In the genomic region with DNA sequence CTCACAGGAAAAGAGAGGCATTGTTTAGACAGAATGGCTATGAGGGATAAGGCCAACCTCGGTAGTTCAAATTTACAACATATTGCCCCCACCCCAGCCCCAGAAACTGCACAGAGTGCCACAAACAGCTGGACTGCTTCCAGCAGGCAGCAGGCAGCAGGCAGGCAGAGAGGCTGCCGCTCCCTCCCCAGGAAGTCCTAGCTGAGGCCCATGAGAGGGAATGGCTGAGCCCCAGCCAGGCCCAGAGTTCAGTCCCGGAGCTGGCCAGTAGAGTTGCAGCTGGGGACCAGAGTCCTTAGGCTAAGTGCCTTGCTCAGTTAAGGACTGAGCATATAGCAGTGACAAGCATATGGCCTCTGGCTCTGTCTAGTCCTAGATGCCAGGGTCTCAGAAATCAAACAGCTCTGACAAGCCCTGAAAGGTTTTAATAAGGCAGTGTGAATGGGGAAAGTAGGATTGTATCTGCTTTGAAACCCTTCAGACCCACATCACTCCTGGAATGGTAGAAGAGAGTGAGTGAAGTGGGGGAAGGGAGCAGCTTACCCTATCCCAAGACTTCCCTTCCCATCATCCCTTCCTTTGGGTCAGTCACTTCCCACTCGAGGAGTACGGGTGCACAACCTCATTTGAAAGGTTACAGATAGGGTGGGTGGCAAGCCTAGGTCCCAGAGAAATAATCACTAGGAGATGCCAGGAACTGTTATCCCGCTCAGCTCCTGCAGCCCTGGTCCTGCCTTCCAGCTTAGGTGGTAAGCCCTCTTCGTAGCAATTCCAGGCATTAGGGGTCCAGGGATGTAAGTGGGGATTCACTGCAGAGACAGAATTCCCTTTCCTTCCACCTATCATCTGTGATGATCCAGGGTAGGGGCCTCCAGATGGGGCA, we compare ENCODE assay signal across 8 mouse cellular contexts. TPM values are rescaled to one million over a fixed set of nuclear protein-coding genes. Genes with fewer than 3 reads are reported as not detected.
DNase-seq lines count a peak whose midpoint lies in the region; ATAC-seq and TF ChIP-seq lines count a peak whose summit lies in the region.

No protein-coding gene starts in this region.

- TF ChIP-seq CTCF in MEL (IDR thresholded peaks at IDR 0.05 in 2 of 3, conservative IDR thresholded peaks at IDR 0.05 in 1 of 3; ENCODE audit: control insufficient read depth in 1 of 3, insufficient read depth in 1 of 3, low read depth in 2 of 3, low read length in 3 of 3, poor library complexity in 1 of 3, severe bottlenecking in 1 of 3): no peak
- TF ChIP-seq CTCF in forebrain, postnatal 0 days (IDR thresholded peaks at IDR 0.05; ENCODE audit: low read depth): no peak

- DNase-seq in embryo, embryonic 10 days (ENCODE audit: low spot score): peak; percentile 24
- DNase-seq in embryo, embryonic 9.5 days (ENCODE audit: extremely low spot score): no peak
- DNase-seq in MEL (ENCODE audit: low read depth, low spot score): peak; percentile 70
- DNase-seq in forebrain, postnatal 0 days: no peak
- DNase-seq in lung, postnatal 14 days: peak; percentile 44
- DNase-seq in T-cell, adult 2 months (ENCODE audit: low spot score): no peak
- no peak for DNase-seq in right cerebral cortex, postnatal 25 days

- H3K9me3 ChIP-seq in MEL (replicated peaks; ENCODE audit: insufficient read depth, low read length): no peaks in the 10 kb centered on the region
- no peaks in the 10 kb centered on the region for H3K9me3 ChIP-seq in forebrain, postnatal 0 days (ENCODE audit: low read length)
- no peaks in the 10 kb centered on the region for H3K9me3 ChIP-seq in intestine, embryonic 15.5 days

- ATAC-seq in forebrain, postnatal 0 days: no peak
- no peak for ATAC-seq in intestine, embryonic 15.5 days

- H3K27me3 ChIP-seq in MEL (ENCODE audit: control insufficient read depth in 1 of 2, insufficient read depth in 2 of 2, low read length in 2 of 2): peaks cover 10 to 14% of the 10 kb centered on the region in 2 experiments
- peaks cover 12% of the 10 kb centered on the region for H3K27me3 ChIP-seq in forebrain, postnatal 0 days (ENCODE audit: insufficient read depth, low read length)
- H3K27me3 ChIP-seq in intestine, embryonic 15.5 days (replicated peaks): no peaks in the 10 kb centered on the region

- H3K27ac ChIP-seq in MEL (ENCODE audit: control insufficient read depth, low read depth, low read length): peak overlapping the region; percentile 52
- peak overlapping the region; percentile 59 for H3K27ac ChIP-seq in forebrain, postnatal 0 days (ENCODE audit: low read depth, low read length)
- H3K27ac ChIP-seq in intestine, embryonic 15.5 days: peak overlapping the region; percentile 91

- TF ChIP-seq RAD21 in MEL (IDR thresholded peaks at IDR 0.05; ENCODE audit: low read depth, low read length): no peak

- TF ChIP-seq POLR2A in MEL (IDR thresholded peaks at IDR 0.05; ENCODE audit: control insufficient read depth in 1 of 2, insufficient read depth in 1 of 2, low read depth in 1 of 2, low read length in 2 of 2, poor library complexity in 1 of 2): no peak; a peak in 1 of 4 replicates

- H3K4me1 ChIP-seq in MEL (ENCODE audit: control insufficient read depth in 1 of 2, insufficient read depth in 2 of 2, low read length in 2 of 2): peaks cover 9 to 30% of the 10 kb centered on the region in 2 experiments
- peaks cover 10% of the 10 kb centered on the region for H3K4me1 ChIP-seq in forebrain, postnatal 0 days (ENCODE audit: insufficient read depth)
- peaks cover 48% of the 10 kb centered on the region for H3K4me1 ChIP-seq in intestine, embryonic 15.5 days (replicated peaks)

- no peak; a peak in 1 of 4 replicates for TF ChIP-seq EP300 in MEL (IDR thresholded peaks at IDR 0.05; ENCODE audit: low read depth in 1 of 2, low read length in 2 of 2)

- H3K36me3 ChIP-seq in MEL (ENCODE audit: control insufficient read depth in 1 of 2, insufficient read depth in 2 of 2, low read length in 2 of 2): peaks cover 0 to 13% of the 10 kb centered on the region in 2 experiments; a peak in 2 of 4 replicates
- peaks cover 11% of the 10 kb centered on the region; the same call in 1 of the 2 replicates for H3K36me3 ChIP-seq in forebrain, postnatal 0 days (ENCODE audit: insufficient read depth)
- peaks cover 3% of the 10 kb centered on the region for H3K36me3 ChIP-seq in intestine, embryonic 15.5 days

- 56% methylated on average over 7 of the region's 7 CpGs for WGBS in forebrain, postnatal 0 days
- WGBS in intestine, embryonic 15.5 days: 44% methylated on average over 7 of the region's 7 CpGs

- H3K4me2 ChIP-seq in forebrain, postnatal 0 days (ENCODE audit: low read depth): no peak overlapping the region
- peak overlapping the region; percentile 74 for H3K4me2 ChIP-seq in intestine, embryonic 15.5 days (replicated peaks)

- H3K4me3 ChIP-seq in MEL (ENCODE audit: control insufficient read depth in 1 of 2, insufficient read depth in 1 of 2, low read depth in 2 of 2, low read length in 2 of 2): peak overlapping the region; percentile 2 to 17; a peak in 1 of 4 replicates
- no peak overlapping the region for H3K4me3 ChIP-seq in forebrain, postnatal 0 days (ENCODE audit: low read depth, low read length)
- no peak overlapping the region for H3K4me3 ChIP-seq in intestine, embryonic 15.5 days (replicated peaks)

- peak overlapping the region; percentile 55 for H3K9ac ChIP-seq in MEL (ENCODE audit: control insufficient read depth, low read depth, low read length, poor library complexity, severe bottlenecking)
- H3K9ac ChIP-seq in forebrain, postnatal 0 days: no peak overlapping the region
- 0 out of 2 replicates have a peak overlapping the region, but pooled peaks have one; percentile 12 for H3K9ac ChIP-seq in intestine, embryonic 15.5 days

- H3K79me2 ChIP-seq in MEL (ENCODE audit: control insufficient read depth, insufficient read depth, low read length, poor library complexity): peaks cover 11% of the 10 kb centered on the region

TF ChIP-seq in MEL, 35 proteins besides CTCF, POLR2A, EP300 and RAD21:
- TF ChIP-seq POLR2AphosphoS5 (IDR thresholded peaks at IDR 0.05; ENCODE audit: borderline replicate concordance, low read depth, low read length) (no peak), ELF1 (IDR thresholded peaks at IDR 0.05; ENCODE audit: low read depth, low read length) (0 out of 2 replicates have a peak, but pooled peaks have one; percentile 4), MEF2A (IDR thresholded peaks at IDR 0.05; ENCODE audit: extremely low read depth, insufficient replicate concordance, low read depth, low read length, poor library complexity, severe bottlenecking) (no peak), SIN3A (IDR thresholded peaks at IDR 0.05; ENCODE audit: low read length) (no peak), BHLHE40 (IDR thresholded peaks at IDR 0.05; ENCODE audit: borderline replicate concordance, low read depth, low read length) (no peak), UBTF (IDR thresholded peaks at IDR 0.05; ENCODE audit: borderline replicate concordance, insufficient read depth, low read depth, low read length) (no peak), KAT2A (conservative IDR thresholded peaks at IDR 0.05; ENCODE audit: low read depth, low read length) (no peak), ETS1 (IDR thresholded peaks at IDR 0.05; ENCODE audit: low read depth, low read length) (no peak; the same call in 1 of the 2 replicates)

RNA-seq across cellular contexts. Expression of gene Mpg, which starts 0.8 kb away (rescaled TPM):
- total RNA-seq in MEL (2012; rRNA removed): 41.2 and 43.2 TPM in 2 replicates
- polyA plus RNA-seq in MEL (2012; ENCODE audit: insufficient read depth in 1 of 2, insufficient read length in 2 of 2, low read depth in 1 of 2, low replicate concordance in 2 of 2, missing spikeins in 1 of 2): 10 to 100 TPM in 1 of 2 experiments, not detected in 1; 42.0 TPM
- total RNA-seq in forebrain, postnatal 0 days (2014; rRNA removed): 28.4 and 29.7 TPM in 2 replicates
- polyA plus RNA-seq in forebrain, postnatal 0 days (2015; fragmentation: Nextera tagmentation; extraction: Ambion mirVana): 26.4 and 31.0 TPM in 2 replicates
- 30.8 and 36.6 TPM in 2 replicates for polyA plus RNA-seq in intestine, embryonic 15.5 days (2015; fragmentation: Nextera tagmentation; extraction: Ambion mirVana)

RNA-seq across cellular contexts. Expression of gene Rhbdf1, which starts 3.4 kb away (rescaled TPM):
- 2.4 and 2.9 TPM in 2 replicates for total RNA-seq in MEL (2012; rRNA removed)
- polyA plus RNA-seq in MEL (2012; ENCODE audit: insufficient read depth in 1 of 2, insufficient read length in 2 of 2, low read depth in 1 of 2, low replicate concordance in 2 of 2, missing spikeins in 1 of 2): 10 to 100 TPM in 1 of 2 experiments, not detected in 1; 14.3 TPM
- 16.3 and 23.2 TPM in 2 replicates for total RNA-seq in forebrain, postnatal 0 days (2014; rRNA removed)
- 14.7 and 17.9 TPM in 2 replicates for polyA plus RNA-seq in forebrain, postnatal 0 days (2015; fragmentation: Nextera tagmentation; extraction: Ambion mirVana)
- polyA plus RNA-seq in intestine, embryonic 15.5 days (2015; fragmentation: Nextera tagmentation; extraction: Ambion mirVana): 52.8 and 53.5 TPM in 2 replicates

RNA-seq across cellular contexts. Expression of gene Snrnp25, which starts 20.2 kb away (rescaled TPM):
- 148 and 158 TPM in 2 replicates for total RNA-seq in MEL (2012; rRNA removed)
- polyA plus RNA-seq in MEL (2012; ENCODE audit: insufficient read depth in 1 of 2, insufficient read length in 2 of 2, low read depth in 1 of 2, low replicate concordance in 2 of 2, missing spikeins in 1 of 2): 100 to 1,000 TPM in 1 of 2 experiments, not detected in 1; 130 TPM
- total RNA-seq in forebrain, postnatal 0 days (2014; rRNA removed): 15.2 and 34.0 TPM in 2 replicates
- 50.4 and 58.0 TPM in 2 replicates for polyA plus RNA-seq in forebrain, postnatal 0 days (2015; fragmentation: Nextera tagmentation; extraction: Ambion mirVana)
- polyA plus RNA-seq in intestine, embryonic 15.5 days (2015; fragmentation: Nextera tagmentation; extraction: Ambion mirVana): 45.1 and 49.1 TPM in 2 replicates

RNA-seq across cellular contexts. Expression of gene Il9r, which starts 25.4 kb away (rescaled TPM):
- total RNA-seq in MEL (2012; rRNA removed): 76.5 and 83.8 TPM in 2 replicates
- polyA plus RNA-seq in MEL (2012; ENCODE audit: insufficient read depth in 1 of 2, insufficient read length in 2 of 2, low read depth in 1 of 2, low replicate concordance in 2 of 2, missing spikeins in 1 of 2): 10 to 100 TPM in 1 of 2 experiments, not detected in 1; 56.9 TPM
- not detected in 2 replicates for total RNA-seq in forebrain, postnatal 0 days (2014; rRNA removed)
- not detected in 2 replicates for polyA plus RNA-seq in forebrain, postnatal 0 days (2015; fragmentation: Nextera tagmentation; extraction: Ambion mirVana)
- 0.09 and 0.11 TPM in 2 replicates for polyA plus RNA-seq in intestine, embryonic 15.5 days (2015; fragmentation: Nextera tagmentation; extraction: Ambion mirVana)

RNA-seq across cellular contexts. Expression of gene Nprl3, which starts 42.0 kb away (rescaled TPM):
- total RNA-seq in MEL (2012; rRNA removed): 12.5 and 14.1 TPM in 2 replicates
- polyA plus RNA-seq in MEL (2012; ENCODE audit: insufficient read depth in 1 of 2, insufficient read length in 2 of 2, low read depth in 1 of 2, low replicate concordance in 2 of 2, missing spikeins in 1 of 2): 10 to 100 TPM in 1 of 2 experiments, not detected in 1; 18.4 TPM
- total RNA-seq in forebrain, postnatal 0 days (2014; rRNA removed): 34.6 and 51.9 TPM in 2 replicates
- 32.0 and 38.1 TPM in 2 replicates for polyA plus RNA-seq in forebrain, postnatal 0 days (2015; fragmentation: Nextera tagmentation; extraction: Ambion mirVana)
- polyA plus RNA-seq in intestine, embryonic 15.5 days (2015; fragmentation: Nextera tagmentation; extraction: Ambion mirVana): 29.4 and 33.6 TPM in 2 replicates

Comparison
In these comparisons a context has a peak if more than half of its experiments do, and no peak if none do; other contexts are left out.
1. DNase-seq: peak in embryo, embryonic 10 days (single experiment), MEL (single experiment) and lung, postnatal 14 days (single experiment); none in embryo, embryonic 9.5 days (single experiment), forebrain, postnatal 0 days (single experiment), T-cell, adult 2 months (single experiment) and right cerebral cortex, postnatal 25 days (single experiment).
2. H3K4me3 ChIP-seq: peak in MEL (2 of 2); none in forebrain, postnatal 0 days (single experiment) and intestine, embryonic 15.5 days (single experiment).
3. Peak in every context shown above with its lines, with median percentiles within 50 percentile points of each other: H3K27ac ChIP-seq.